Mouse (Mus musculus) regulatory T cell (primary cell): ENCODE measurements around the gene Gm28308.

Source experiments
- in situ Hi-C: fragments of 300-600 bp; cut with MboI, MseI; formaldehyde crosslinking; loops from one replicate; pipeline ENCODE4 v1.15.1; 2025; ENCODE audit warnings: high pct_unique_total_duplicates

Gene Gm28308

DNA sequence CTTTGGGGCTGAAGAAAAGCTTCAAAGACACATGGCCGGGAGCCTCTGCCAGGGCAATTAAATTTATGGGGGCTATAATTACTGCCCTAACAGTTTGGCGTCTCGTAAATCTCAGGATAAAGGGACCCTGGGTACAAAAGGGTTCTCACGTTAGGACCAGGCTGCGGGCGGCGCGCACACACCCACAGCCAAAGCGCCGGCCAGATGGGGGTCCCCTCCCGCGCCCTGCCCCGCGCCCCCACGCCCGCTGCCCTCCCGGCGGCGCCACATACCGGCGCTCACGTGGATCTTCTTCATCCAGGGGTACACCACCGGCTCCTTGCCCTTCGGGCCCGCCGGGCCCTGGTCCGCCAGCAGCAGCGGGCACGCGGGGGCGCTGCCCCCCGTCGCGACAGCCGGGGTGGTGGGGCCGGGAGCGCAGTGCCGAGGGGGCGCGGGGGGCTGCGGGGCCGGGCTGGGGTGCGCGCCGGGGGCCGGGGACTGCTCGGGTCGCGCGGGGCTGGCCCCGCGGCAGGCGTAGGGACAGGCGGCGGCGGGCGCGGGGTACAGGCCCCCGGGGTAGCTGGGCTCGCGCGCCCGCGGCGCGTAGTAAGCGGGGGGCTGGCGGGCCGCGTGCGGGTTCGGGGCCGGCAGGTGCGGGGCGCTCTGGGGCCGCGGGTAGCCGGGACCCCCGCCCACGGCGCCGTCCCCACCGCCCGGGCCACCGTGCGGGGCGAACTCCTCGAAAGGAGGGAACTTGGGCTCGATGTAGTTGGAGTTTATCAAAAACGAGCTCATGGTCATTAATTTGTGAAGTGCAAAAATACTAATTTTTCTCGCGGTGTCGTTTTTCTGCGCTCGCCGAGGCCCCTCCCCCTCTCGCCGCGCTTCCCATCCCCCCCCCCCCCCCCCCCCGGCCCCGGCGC lies 22.0 kb downstream of the Gm28308 start, which contains the start of gene Hoxa4:
Hoxa4 (minus strand) TSS at position 848 of the 905 bp plus-strand sequence.
- in situ Hi-C loops, result no loop called here

DNA sequence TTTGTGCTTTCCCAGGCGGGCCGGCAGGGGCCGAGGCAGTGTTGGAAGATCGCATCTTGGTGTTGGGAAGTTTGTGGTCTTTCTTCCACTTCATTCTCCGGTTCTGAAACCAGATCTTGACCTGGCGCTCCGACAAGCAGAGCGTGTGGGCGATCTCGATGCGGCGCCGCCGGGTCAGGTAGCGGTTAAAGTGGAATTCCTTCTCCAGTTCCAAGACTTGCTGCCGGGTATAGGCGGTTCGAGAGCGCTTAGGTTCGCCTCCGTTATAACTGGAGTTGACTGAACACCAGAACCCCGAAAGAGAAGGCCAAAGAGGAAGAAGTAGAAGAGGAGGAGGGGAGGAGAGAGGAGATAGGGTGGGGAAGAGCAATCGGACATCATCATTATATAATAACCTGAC lies 22.7 kb downstream of the Gm28308 start:
- in situ Hi-C loops, result no loop called here

DNA sequence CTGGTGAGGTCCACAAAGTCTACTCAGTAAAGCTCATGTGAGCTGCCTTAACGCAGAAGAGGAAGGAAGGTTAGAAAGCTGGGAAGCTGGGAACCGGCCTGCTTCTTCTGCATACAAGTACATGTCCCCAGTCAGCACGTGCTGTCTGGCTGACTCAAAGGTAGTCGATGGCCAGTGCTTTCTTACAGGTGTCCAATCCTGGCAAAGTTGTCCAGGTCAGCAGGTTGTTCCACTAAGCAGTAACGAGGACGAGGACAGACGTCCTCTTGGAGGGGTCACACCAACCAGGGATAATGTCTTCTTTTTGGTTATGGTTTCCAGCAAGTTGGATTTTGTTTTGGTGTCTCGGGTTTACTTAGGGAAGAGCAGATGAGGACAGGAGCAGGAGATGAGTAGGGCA lies 23.2 kb downstream of the Gm28308 start:
- in situ Hi-C loops, result no loop called here

DNA sequence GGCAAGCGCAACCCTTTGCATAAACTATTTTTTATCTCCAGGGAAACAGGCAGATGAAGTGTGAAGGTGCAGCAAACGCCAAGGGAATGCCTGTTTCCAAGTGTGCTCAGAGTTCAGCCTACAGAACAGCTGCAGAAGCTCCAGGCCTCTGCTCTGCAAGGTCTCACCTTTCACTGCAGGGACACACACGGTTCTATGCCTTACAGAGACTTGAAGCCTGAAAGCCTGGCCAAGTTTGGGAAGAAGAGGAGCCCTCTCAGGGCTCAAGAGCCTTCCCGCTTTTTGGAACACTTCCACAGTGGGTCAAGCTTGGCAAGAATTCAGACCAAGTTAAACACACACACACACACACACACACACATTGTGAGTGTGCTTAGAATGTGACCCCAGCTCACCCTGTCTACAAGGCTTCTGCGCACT lies 24.0 kb downstream of the Gm28308 start:
- in situ Hi-C loops, result no loop called here

DNA sequence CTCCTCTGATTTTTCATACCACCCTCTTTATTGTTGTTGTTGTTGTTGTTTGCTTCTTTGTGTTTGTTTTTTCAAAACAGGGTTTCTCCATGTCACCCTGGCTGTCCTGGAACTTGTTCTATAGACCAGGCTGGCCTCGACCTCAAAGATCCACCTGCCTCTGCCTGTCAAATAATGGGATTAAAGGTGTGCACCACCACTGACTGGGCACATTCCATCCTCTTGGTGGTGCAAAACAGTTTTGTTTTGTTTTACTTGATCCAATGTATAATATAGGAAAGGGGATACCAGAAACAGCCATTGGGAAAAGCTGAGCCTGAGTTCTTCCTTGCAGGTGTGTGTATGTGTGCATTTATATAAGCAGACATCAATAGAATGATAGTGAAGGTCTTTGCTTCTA lies 26.6 kb downstream of the Gm28308 start:
- in situ Hi-C loops, result no loop called here

DNA sequence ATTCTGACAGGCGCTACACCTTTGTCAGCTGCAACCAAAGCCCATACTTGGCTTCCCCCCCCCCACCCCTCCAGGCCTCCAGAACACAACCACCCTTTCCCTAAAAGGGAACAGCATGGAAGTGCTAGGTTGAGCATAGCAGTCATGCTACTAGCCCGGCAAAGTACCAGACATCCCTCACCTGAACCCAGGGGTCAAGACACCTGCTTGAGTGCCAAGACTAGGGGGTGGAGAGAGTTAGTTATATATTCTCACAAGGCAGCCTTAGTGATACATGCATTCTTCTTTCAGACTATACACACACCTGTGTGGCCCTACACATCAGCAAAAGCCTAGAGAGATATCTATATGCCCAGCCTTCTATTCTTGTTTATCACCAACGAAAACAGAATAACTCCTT lies 27.3 kb downstream of the Gm28308 start:
- in situ Hi-C loops, result no loop called here

DNA sequence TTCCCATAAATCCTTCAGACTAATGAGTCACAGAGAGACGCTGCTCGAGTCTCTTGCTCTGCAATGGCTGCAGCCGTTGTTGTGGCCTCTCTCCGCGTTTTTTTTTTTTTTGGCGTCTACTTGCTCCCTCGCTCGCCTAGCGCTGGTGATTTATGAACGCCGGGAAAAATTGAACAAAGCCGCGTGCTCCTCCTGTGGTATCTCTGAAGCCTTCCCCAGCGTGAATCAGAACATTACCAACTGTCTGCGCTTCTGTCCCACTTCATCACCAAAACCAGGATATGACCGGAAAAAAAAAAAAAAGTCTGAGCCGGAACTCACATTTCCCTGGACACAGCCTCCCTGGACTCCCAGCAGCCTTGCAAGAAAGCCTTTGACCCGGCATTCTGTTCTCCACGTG lies 27.9 kb downstream of the Gm28308 start:
- in situ Hi-C loops, result no loop called here

DNA sequence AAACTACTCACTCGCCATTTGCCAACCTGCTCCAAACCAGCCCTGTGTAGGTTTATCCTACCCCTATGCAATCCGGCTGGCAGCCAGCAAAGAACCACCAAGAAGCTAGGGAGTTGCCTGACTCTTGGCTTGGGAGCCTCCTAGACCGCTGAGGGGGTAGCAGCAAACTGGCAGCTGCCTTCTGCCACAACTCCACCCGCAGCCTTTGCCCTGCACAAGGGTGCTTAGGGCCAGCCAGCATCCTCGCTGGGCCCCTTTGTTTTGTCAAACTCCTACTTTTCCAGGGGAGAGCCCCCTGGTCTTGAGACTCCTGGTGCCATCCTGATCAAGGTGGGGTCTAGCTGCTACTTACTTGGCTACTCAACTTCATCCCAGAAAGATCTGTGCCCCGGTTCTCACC lies 28.5 kb downstream of the Gm28308 start:
- in situ Hi-C loops, result no loop called here

DNA sequence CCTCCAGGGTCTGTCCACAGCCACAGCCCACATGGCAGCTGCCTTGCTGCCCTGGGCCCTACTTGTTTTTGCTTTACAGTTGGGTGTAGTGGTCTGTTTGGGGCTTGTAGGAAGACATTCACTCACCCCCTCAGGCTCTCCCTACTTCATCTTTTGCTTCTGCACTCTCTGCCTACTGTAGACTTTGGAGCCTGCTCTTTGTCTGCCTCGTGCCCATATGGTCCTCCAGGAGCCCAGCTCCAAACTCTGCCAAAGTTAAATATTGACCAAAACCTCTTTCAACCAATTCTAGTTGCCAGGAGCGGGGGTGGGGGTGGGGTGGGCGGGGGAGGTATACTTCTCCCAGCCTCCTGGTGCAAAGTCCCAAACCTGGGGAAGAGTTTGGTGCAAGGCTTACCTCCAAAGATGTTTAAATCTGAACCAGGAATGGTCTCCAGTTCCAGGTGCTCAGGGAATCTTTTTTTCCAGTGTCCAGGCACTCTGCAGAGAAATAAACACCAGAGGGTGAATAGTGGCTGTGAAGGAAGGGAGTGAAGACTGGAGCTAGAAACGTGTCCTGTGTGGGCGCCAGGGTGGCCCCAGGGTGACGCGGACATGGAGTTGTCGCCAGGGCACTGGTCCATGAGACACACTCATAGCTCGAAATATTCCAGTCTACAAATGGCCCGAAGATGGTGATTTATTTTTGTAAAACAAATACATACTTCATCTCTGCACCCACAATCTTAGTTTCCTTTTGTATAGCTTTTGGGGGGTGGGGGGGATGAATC lies 29.6 kb downstream of the Gm28308 start:
- in situ Hi-C loops, result no loop called here

DNA sequence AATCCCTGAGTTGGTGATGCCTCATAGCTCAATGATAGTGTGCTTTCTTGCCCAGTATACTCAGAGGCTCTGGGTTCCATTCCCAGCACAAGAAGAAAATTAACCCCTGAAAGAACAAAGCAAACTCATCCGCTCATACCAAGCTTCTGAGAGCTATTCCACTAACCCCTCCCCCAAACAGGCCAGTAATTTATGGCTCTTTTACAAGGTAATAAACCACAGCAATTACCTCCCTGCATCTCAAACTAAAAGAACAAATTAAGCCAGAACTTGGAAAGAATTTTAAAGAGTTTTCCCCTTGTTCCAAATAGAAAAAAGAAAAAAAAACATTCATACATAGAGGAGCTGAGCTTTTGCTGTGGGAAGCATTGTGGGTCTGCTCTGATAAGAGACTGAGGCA lies 30.3 kb downstream of the Gm28308 start:
- in situ Hi-C loops, result no loop called here

DNA sequence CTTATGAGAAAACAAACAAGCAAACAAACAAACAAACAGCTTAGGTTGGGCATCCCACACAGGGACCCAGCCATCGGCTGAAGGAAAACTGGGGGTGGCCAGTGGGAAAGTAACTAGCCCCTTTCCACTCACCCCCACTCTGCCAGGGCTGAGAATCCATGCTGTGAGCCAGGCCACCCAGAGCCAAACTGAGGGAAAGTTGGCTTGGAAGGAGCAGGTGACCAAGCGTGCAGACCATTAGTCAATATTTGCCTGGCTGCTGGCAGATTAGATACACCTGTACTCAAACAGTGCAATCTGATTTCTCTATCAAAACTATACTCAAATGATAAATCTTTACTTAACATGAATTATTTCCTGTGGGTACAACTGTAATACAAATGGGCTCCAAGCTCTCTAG lies 31.1 kb downstream of the Gm28308 start:
- in situ Hi-C loops, result no loop called here

DNA sequence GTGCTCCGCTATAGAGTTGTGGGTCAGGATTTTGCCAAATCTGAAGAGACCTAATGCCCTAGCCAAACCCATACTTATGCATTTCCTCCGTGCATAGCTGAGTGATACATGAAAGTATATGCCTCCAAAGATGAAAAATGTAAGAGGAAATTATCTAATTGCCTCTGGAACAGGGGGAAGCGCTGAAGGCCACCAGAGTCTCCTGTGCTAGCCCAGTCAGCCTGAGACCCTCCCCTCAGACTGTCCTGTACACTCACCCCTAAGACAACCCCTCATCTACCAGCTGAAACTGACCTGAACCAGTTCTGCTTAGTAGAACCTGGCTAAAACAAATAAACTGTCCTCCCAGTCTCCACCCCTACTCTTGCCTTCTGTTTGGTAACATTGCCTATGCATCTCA lies 32.4 kb downstream of the Gm28308 start:
- in situ Hi-C loops, result no loop called here

DNA sequence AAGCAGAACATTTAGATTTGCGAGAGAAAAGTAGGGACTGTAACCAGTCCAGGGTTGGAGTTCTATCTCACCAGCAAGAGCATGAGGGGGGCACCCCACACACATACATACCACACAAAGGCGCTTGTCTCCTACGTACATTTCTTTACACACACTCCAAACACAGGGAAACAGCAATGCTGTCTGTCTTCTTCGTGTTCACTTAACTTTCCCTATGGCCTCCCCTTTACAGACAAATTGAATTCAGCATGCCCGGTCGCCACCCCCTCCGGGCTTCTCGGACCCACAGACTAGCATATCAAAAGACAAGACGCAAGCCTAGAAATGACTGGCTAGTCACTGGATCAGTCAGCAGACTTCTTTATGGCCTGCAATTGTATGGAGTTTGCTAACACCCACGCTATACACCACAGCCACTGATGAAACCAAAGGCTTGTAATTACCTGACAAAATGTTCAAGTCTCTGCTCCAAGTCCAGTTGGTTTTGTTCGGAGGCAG lies 32.9 kb downstream of the Gm28308 start:
- in situ Hi-C loops, result no loop called here

DNA sequence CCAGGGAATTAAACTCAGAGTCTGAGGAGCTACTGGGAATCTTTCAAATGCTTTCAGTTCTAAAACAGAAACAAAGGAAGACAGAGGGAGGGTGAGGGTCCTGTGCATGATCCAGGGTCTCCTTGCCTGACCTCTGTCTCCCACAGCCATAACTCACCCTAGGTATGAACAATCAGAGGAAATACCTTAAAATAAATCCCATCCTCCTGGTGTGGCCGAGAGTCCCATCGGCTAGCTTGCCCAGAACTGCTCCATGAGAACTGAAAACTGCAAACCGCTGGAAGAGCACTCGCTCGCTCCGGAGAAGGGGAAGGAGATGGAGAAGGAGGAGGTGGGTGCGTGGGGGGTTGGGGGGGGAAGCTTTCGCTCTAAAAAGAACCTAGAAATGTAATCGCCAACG lies 33.4 kb downstream of the Gm28308 start:
- in situ Hi-C loops, result no loop called here

DNA sequence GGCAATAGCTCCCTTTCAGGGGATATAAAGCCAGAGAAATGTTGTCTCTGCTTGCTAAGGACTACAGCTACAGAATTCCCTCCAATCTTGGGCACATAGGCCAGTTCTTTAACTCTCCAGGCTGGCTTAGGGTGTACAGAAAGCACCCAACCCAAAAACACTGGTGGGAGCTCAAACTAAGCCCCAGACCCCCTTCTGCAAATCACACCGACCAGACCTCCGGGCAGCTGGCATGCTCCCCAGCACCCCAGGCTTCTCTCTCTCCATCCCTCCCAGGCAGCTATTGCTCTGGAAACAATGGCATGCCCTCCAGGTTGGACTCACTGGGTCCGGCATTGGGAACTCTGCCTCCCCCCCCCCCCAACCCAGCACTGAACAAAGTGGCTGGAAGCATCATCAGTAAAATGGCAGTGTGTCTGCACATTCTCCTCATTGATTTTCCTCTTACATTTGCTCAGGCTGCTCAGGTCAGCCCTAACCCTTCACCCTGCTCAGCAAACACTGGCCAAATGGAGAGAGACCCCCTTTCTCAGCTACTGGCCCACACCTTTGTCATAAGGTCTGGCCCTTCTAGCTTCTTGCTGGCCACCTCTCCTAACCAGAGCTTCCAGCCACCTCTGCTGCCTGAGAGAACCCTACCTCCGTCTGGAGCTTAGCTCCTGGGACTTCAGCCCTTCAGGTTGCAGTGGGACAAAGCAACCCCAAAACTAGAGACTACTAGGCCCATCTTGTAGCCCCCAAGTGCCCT lies 34.0 kb downstream of the Gm28308 start:
- in situ Hi-C loops, result no loop called here

DNA sequence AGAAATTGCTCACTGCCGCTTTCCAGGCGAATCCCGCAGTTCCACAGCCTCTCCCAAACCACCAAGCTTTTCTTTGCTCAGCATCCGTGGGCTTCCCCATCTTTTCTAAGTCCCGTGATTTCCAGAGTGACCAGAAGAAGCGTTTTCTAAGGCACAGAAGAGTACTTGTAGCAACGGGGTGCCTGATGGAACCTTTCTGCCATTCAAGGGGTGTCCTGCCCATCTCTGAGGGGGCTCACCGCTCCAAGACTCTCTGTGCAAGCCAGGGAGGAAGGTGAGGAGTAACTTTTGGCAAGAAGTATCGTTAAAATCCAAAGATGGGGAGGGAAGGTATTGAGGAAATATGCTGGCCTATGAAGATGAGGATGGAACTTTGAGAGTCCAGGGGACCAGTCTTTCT lies 35.3 kb downstream of the Gm28308 start:
- in situ Hi-C loops, result no loop called here

DNA sequence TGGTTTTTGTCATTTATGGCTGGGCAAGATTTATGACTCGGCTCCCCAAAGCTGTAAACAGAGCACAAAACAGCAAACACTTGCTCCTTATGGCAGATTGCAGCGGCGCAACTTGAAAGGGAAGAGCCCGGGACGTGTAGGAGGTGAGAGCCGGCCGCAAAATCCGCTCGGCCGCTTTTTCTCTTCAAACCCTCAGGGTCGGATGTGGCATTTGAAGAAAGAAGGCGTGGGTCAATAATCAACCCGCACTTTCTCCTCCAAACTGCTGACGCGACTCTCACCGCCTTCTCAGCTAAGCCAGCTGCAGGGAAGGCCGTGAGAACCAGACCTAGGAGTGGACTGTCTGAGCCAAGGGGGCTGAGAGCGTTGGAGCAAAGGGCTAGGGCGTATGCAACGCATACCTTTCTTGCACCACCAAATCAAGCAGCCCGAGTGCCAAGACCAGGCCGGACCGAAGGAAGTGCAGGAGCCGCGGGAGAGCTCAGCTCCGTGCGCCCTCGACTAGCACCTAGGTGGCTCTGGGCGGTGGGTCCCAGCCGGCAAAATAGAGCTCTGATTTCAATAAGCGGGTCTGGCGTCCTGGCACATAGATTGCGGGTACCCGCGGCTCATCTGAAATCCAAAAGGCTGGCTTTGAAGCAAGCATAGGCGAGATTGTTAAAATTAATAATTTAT lies 35.9 kb downstream of the Gm28308 start, which contains the start of gene 5730596B20Rik:
5730596B20Rik (plus strand) TSS at position 438 of the 675 bp plus-strand sequence.
- in situ Hi-C loops, result no loop called here

DNA sequence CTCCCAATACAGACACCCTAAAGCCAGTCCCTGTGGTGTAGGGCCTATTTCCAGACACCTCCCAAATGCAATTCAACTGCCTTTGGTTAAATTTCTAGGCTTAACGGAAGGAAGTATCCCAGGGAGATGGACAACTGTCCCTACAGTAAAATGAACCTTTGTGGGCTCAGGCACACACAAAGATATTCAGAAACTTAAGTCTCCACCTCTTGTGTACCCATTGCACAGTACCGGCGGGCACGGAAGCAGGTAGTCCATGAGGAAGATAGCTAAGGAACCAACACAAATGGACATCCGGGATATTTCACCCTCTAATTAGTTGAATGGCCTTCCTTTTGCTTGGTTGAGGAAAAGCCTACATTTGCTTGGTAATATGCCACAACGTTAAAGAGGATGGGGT lies 36.7 kb downstream of the Gm28308 start:
- in situ Hi-C loops, result no loop called here

DNA sequence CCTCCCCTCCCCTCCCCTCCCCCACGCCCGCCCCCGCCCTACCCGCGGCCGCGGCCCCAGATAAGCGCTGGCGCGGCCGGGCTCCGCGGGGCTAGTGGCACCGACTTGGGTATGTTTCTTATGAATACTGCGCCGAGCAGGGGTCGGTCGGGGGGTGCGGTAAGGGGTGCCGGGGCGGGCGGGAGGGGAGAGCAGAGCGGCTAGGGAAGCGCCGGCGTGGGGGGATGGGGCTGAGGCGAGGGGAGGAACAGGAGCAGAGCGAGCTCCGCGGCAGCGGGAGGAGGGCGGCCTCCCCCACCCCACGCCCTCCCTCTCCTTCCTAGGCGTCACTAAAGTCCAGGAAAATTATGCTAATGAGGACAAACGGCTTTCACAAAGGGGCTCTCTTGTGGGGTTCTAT lies 37.3 kb downstream of the Gm28308 start:
- in situ Hi-C loops, result no loop called here

DNA sequence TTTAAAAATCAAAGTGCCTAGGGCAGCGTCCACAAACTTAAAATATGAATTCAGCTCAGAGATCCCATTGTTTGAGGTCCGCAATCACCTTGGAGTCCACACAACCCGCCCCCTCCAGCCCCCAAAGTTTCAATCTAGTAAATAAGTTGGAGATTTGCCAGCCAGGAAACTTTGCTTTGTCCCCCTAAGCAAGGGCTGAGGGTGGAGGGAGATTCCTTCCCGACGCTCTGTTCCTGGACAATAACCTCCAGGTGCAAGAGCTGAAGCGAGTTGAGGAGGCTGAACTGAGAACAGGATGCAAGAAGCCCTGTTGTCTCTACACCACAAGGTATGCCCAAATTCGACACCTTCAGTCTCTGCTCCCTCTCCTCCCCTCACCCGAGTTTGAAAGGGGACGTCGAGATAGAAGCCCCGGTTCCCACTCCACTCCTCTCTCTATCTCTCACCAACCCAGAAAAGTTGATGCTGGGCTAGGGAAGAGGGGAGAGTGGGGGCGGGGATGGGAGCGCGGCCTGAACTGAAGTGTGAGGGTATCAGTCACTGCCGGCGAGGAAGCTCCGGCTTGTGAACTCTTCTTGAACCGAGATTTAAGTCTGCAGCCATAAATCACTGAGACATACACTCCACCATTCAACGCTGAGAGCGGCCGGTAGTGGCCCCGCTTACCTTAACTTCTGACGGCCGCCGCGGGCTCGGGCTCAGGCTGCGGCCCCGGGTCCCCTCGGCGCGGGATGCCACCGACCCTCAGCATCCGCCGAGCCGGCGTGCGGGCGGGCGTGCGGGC lies 38.0 kb downstream of the Gm28308 start:
- in situ Hi-C loops, result no loop called here
